Comparison of ENCODE assay signal across 9 mouse cellular contexts in genomic region chr11:76916539-76917229, GRCm38 (mm10). TPM values are rescaled to one million over a fixed set of nuclear protein-coding genes. Genes with fewer than 3 reads are reported as not detected.
DNase-seq lines count a peak whose midpoint lies in the region; ATAC-seq lines count a peak whose summit lies in the region.
"Had no signal": no experiment of that assay in that cellular context is flagged by ENCODE, and none has a peak within 500 bp of the region (broad histone marks: within the 10 kb centered on the region; RNA-seq: fewer than 3 reads in every experiment).

No protein-coding gene starts in this region.

- peak overlapping the region; percentile 15; the same call in 1 of the 2 replicates for H3K4me2 ChIP-seq in hindbrain, embryonic 15.5 days
- H3K4me2 ChIP-seq in hindbrain, embryonic 11.5 days (replicated peaks; ENCODE audit: low read depth, low read length): no peak overlapping the region
- peak overlapping the region; percentile 40 for H3K4me2 ChIP-seq in intestine, embryonic 14.5 days (ENCODE audit: low read length)

- 47% methylated on average over 13 of the region's 13 CpGs for WGBS in hindbrain, embryonic 15.5 days
- 50% methylated on average over 13 of the region's 13 CpGs for WGBS in hindbrain, embryonic 11.5 days
- WGBS in intestine, embryonic 14.5 days: 16% methylated on average over 13 of the region's 13 CpGs

- H3K4me3 ChIP-seq in hindbrain, embryonic 15.5 days: no peak overlapping the region
- H3K4me3 ChIP-seq in hindbrain, embryonic 11.5 days (ENCODE audit: low read depth, low read length): no peak overlapping the region
- H3K4me3 ChIP-seq in intestine, embryonic 14.5 days (ENCODE audit: low read depth, low read length): peak overlapping the region; percentile 8; the same call in 1 of the 2 replicates

- no peaks in the 10 kb centered on the region for H3K36me3 ChIP-seq in hindbrain, embryonic 15.5 days
- no peaks in the 10 kb centered on the region for H3K36me3 ChIP-seq in hindbrain, embryonic 11.5 days (ENCODE audit: control insufficient read depth, insufficient read depth, low read length)
- H3K36me3 ChIP-seq in intestine, embryonic 14.5 days (ENCODE audit: control insufficient read depth, insufficient read depth, low read length): no peaks in the 10 kb centered on the region

- no peak for DNase-seq in hindbrain, embryonic 11.5 days (ENCODE audit: low spot score)
- peak; percentile 50 for DNase-seq in R1 (ENCODE audit: low read depth, low spot score)
- DNase-seq in intestine, embryonic 14.5 days (ENCODE audit: low spot score): no peak
- DNase-seq in urinary bladder, postnatal 25 days (ENCODE audit: low spot score): no peak
- no peak for DNase-seq in thymus, postnatal 10 days (ENCODE audit: low spot score in 2 of 2)
- DNase-seq in Muller cell, postnatal 12 days (ENCODE audit: inconsistent ontology term): no peak

- H3K27ac ChIP-seq in hindbrain, embryonic 15.5 days (replicated peaks): no peak overlapping the region
- H3K27ac ChIP-seq in hindbrain, embryonic 11.5 days (ENCODE audit: low read depth, low read length): no peak overlapping the region
- peak overlapping the region; percentile 11; the same call in 1 of the 2 replicates for H3K27ac ChIP-seq in intestine, embryonic 14.5 days (ENCODE audit: low read depth)
- H3K27ac ChIP-seq: liver, embryonic 14.5 days had no signal

- H3K9me3 ChIP-seq in hindbrain, embryonic 15.5 days: no peaks in the 10 kb centered on the region
- H3K9me3 ChIP-seq in hindbrain, embryonic 11.5 days (ENCODE audit: control insufficient read depth, low read length): no peaks in the 10 kb centered on the region
- no peaks in the 10 kb centered on the region for H3K9me3 ChIP-seq in intestine, embryonic 14.5 days (ENCODE audit: control insufficient read depth, low read length)

- H3K9ac ChIP-seq in hindbrain, embryonic 15.5 days: no peak overlapping the region
- H3K9ac ChIP-seq in hindbrain, embryonic 11.5 days (ENCODE audit: low read depth, low read length): no peak overlapping the region
- no peak overlapping the region for H3K9ac ChIP-seq in intestine, embryonic 14.5 days (ENCODE audit: low read length)
- H3K9ac ChIP-seq: liver, embryonic 14.5 days had no signal

- peaks cover 9% of the 10 kb centered on the region for H3K4me1 ChIP-seq in hindbrain, embryonic 15.5 days (replicated peaks)
- H3K4me1 ChIP-seq in hindbrain, embryonic 11.5 days (replicated peaks; ENCODE audit: control insufficient read depth, insufficient read depth, low read length): no peaks in the 10 kb centered on the region
- peaks cover 14% of the 10 kb centered on the region for H3K4me1 ChIP-seq in intestine, embryonic 14.5 days (replicated peaks; ENCODE audit: control insufficient read depth, insufficient read depth, low read length)

- ATAC-seq in hindbrain, embryonic 15.5 days (ENCODE audit: low FRiP score, low read depth): no peak
- ATAC-seq in hindbrain, embryonic 11.5 days (ENCODE audit: low FRiP score): no peak
- ATAC-seq in intestine, embryonic 14.5 days (replicated peaks; ENCODE audit: low FRiP score, low TSS enrichment, low read depth): peak; percentile 82
- peak; percentile 47; the same call in 1 of the 2 replicates for ATAC-seq in monocyte, adult 5-6 weeks (replicated peaks; ENCODE audit: insufficient number of reproducible peaks, low FRiP score, low TSS enrichment, poor library complexity, severe bottlenecking)

- no peaks in the 10 kb centered on the region for H3K27me3 ChIP-seq in hindbrain, embryonic 15.5 days
- H3K27me3 ChIP-seq in hindbrain, embryonic 11.5 days (ENCODE audit: control insufficient read depth, insufficient read depth, low read length): no peaks in the 10 kb centered on the region
- no peaks in the 10 kb centered on the region for H3K27me3 ChIP-seq in intestine, embryonic 14.5 days (replicated peaks; ENCODE audit: control insufficient read depth, insufficient read depth, low read length)

RNA-seq across cellular contexts. Expression of gene Blmh, which starts 7.9 kb away (rescaled TPM):
- polyA plus RNA-seq in hindbrain, embryonic 15.5 days (2015; fragmentation: Nextera tagmentation; extraction: Ambion mirVana): 131 and 136 TPM in 2 replicates
- 164 and 193 TPM in 2 replicates for polyA plus RNA-seq in hindbrain, embryonic 11.5 days (2014; fragmentation: Nextera tagmentation; extraction: Ambion mirVana)
- 101 and 118 TPM in 2 replicates for polyA plus RNA-seq in intestine, embryonic 14.5 days (2014; fragmentation: Nextera tagmentation; extraction: Ambion mirVana)
- total RNA-seq in monocyte, adult 5-6 weeks (2017): 87.2 to 135 TPM (median 98.4 TPM) in 3 replicates

RNA-seq across cellular contexts. Expression of gene Tmigd1, which starts 14.7 kb away (rescaled TPM):
- polyA plus RNA-seq in hindbrain, embryonic 15.5 days (2015; fragmentation: Nextera tagmentation; extraction: Ambion mirVana): not detected in 2 replicates
- 0.17 TPM in 1 of 2 replicates, not detected in the other for polyA plus RNA-seq in hindbrain, embryonic 11.5 days (2014; fragmentation: Nextera tagmentation; extraction: Ambion mirVana)
- 0.26 and 0.43 TPM in 2 replicates for polyA plus RNA-seq in intestine, embryonic 14.5 days (2014; fragmentation: Nextera tagmentation; extraction: Ambion mirVana)
- 0.76 TPM in 1 of 3 replicates, not detected in the others for total RNA-seq in monocyte, adult 5-6 weeks (2017)
- polyA plus RNA-seq: liver, embryonic 14.5 days had no signal

Comparison
In these comparisons a context has a peak if more than half of its experiments do, and no peak if none do; other contexts are left out.
1. ATAC-seq: peak in intestine, embryonic 14.5 days (single experiment) and monocyte, adult 5-6 weeks (single experiment); none in hindbrain, embryonic 15.5 days (single experiment) and hindbrain, embryonic 11.5 days (single experiment).